In the genomic region with DNA sequence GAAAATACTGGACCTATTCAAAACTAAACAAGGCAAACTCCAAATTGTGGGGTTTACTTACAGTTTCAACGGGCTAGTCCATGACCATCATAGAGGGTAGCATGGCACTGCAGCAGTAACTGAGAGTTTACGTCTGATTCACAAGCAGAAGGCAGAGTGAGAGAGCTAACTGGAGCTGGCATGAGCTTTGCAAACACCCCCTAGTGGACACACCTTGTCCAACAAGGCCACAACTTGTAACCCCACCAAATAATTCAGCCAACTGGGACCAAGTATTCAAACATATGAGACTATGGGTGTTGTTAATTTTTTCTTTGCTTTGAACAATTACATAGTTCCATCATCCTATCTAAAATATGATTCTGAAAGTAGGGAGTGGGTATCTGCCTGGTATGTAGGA, we compare ENCODE assay signal across 1 mouse cellular context.
TF ChIP-seq lines count a peak whose summit lies in the region.

No protein-coding gene starts in this region.

TF ChIP-seq in MEL, 35 proteins besides CTCF, POLR2A, EP300 and RAD21 (continued from another document):
- TF ChIP-seq NELFE (IDR thresholded peaks at IDR 0.05; ENCODE audit: low read depth, low read length): no peak
- no peak for TF ChIP-seq RCOR1 (IDR thresholded peaks at IDR 0.05; ENCODE audit: low read depth, low read length)
